Mouse (Mus musculus) CD4-positive, CD25-positive, alpha-beta regulatory T cell, adult 4 months (primary cell): Measurements from ENCODE around the gene Fiz1. TPM values are rescaled to one million over a fixed set of nuclear protein-coding genes. Genes with fewer than 3 reads are reported as not detected.

Experiments used
- ATAC-seq: one replicate; pipeline ENCODE4 v1.8.0; 2017
- polyA plus RNA-seq, 2 experiments: library from polyadenylated mRNA; unstranded; fragments of 100-300 nt; shearing (Covaris generic); gene quantifications; one replicate each; pipeline ENCODE4 v1.2.1; 2017

Gene Fiz1
- polyA plus RNA-seq, 2 experiments from 2014 or later = 9.5 to 12.0 TPM

DNA sequence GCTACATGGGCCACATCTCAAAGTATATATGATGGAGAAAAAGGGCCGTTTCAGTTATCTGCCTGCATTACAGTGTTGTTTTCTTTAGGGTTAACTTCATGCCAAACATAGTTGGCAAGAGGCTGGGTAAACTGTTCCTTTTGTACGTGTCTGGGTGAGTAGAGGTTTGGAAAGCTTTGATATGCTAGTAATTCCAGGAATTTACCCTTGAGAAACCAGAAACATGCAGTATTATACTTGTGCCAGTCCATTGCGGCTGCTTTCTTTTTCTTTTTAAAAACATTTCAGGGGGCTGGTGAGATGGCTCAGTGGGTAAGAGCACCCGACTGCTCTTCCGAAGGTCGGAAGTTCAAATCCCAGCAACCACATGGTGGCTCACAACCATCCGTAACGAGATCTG, 17.6 kb downstream of the Fiz1 start:
- no peak for ATAC-seq

DNA sequence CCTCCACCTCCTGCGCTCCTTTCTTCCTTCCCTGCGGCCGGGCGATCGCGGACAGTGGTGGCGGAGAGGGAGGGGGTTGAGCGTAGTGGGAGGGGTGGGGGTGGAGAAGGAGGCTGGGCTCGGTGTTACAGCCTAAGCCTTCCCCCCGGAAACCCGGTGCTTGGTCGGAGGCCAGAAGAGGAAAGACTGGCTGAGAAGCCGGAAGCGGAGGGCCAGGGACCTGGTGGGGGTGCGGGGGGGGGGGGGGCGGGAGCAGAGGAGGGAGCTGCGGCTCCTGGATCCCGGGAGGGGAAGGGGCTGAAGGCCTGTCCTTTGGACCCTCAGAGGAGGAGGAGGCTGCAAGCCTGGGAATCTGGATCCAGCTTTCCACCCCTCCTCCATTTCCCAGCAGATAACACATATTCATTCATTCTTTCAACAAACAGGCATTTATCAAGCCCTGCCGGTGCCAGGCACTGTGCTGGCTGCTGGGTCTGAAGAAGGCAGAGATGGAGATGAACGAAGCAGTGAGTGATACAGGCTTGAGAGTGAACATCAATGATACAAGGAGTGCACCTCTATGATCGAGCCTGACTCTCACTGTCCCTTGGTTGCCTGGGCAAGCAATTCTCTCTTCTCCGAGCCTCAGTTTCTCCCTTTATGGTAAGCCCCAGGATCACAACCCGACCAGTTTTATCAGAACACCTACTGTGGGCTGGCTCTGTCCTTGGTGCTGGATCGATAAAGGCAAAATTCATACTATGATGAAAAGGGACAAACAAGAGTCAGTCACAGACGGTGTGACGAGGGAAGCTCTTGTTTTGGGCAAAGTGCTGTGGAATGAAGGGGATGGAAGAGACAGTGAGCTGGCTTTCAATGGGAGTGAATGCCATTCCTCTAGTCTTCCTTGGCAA, 18.2 kb downstream of the Fiz1 start, which contains the start of gene Zfp579:
Gene Zfp579 (minus strand): TSS at position 156 of the 893 bp plus-strand sequence.
- ATAC-seq = peak; percentile 80

DNA sequence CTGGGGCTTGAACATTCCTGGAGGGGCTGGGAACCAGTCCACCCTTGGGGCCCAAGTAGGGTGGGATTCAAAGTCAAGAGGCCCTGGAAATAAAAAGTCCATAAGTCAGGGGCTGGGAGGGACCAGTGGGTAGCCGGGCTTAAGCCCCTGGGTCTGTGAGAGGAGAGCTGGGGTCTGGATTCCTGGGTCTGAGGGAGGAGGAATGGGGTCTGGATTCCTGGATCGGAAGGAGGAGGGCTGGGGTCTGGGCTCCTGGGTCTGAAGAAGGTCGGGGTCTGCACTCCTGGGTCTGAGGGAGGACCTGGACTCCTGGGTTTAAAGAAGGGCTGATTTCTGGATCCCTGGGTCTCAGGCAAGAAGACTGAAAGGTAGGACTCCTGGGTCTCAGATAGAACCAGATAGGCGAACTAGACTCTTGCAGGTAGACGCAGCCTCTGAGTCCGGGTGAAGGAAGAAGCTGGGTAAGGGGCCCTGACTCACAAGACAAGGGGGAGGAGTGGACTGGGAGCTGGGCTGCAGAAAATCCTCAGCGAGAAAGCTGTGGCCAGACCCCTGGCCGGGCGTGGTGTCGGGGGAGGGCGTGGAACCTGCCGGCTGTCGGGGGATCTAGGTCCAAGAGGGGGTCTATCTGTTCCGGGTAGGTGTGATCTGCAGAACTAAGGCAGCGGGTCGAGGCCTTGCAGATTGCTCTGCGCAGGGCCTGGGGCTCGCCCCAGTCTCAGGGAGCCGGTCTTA, 19.1 kb downstream of the Fiz1 start:
- ATAC-seq = peak; percentile 8

DNA sequence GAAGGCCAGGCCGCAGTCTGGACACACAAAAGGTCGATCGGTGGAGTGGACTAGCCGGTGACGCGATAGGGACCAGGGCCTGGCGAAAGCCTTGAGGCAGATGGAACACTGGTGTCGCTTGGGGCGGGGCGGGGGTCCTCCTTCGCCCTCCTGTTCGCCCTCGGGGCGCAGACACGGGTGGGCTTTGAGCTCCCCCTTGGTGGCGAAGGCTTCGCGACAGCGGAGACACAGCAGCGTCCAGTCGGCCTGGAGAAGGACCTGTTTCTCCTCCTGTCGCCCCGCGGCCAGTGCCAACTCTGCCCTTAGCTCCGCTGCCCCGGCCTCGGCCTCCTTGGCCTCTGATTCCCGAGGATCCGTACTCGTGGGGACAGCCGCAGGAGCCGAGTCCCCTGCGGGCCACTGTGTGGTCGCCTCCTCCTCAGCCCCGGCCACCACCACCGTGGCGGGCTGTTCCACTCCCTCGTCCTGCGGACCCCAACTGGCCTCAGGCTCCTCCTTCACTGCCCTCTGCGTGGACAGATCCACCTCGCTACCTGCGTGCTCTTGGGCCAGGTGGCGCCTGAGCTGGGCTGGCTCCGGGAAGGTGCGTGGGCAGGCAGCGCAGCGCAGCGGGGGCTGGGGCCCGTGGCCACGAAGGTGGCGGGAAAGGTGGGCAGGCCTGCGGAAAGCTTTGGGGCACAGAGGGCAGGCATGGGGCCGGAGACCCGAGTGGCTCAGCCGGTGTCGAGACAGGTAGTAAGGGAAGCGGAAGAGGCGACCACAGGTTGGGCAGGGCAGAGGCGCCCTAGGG, 20.3 kb downstream of the Fiz1 start:
- no peak for ATAC-seq

DNA sequence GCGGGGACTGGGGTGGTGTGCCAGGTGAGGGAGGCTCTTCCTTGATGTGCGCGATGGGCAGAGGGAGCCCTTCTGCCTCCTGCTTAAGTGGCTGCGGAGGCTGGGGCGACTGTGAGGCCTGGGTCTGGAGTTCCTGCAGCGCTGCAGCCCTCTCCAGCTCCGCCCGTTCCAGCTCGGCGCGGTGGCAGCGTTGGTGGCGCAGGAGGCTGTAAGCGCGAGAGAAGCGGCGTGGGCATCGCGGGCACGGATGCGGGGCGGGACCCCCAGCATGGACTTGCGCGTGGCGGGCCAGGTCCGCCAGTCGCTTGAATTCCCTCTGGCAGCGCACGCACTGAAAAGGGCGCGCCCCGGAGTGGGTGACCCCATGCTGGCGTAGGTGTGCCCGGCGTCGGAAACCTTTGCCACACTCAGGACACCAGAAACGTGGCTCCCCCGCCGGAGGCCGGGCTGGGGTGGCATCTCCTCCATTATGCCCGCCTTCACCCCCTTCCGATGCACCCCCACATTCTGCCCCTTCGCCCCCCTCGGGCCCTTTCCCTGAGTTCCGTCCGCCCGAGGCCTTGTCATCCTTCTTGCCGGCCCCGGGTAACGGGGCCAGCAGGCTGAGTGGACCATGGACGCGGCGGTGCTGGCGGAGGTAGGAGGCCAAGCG, 21.0 kb downstream of the Fiz1 start:
- ATAC-seq = no peak

DNA sequence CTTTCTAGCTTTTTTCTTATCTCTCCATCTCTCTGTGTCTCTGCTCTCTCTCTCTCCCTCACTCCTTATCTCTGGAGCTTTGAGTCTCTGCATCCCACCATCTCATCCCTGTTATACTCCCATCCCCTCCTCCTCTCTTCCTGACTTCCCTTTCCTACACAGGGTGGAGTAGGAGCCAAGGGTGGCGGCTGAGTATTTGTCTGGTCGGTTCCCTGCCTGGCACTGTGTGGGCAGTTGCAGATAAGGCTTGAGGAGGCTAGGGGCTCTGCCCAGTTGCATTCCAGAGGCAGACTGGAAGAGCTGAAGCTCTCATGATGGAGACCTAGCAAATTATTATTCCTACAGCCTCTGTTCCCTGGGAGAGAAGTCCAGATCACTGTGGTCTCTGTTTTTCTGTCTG, 26.2 kb downstream of the Fiz1 start:
- ATAC-seq = no peak

DNA sequence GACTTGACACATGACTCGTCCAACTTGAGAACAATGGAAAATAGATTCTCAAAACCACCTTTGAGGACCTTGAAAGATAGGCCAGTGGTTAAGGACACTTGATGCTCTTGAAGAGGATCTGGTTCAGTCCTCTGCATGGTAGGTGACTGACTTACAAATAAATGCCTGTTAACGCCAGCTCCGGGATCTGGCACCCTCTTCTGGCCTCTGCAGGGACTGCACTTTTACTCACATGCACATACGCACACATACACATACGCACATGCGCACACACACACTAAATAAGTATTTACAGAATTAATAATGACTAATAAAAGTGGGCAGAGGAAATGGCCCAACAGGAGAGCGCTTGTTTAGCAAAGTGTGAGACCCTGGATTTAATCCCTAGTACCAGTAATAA, 37.7 kb downstream of the Fiz1 start:
- no peak for ATAC-seq

DNA sequence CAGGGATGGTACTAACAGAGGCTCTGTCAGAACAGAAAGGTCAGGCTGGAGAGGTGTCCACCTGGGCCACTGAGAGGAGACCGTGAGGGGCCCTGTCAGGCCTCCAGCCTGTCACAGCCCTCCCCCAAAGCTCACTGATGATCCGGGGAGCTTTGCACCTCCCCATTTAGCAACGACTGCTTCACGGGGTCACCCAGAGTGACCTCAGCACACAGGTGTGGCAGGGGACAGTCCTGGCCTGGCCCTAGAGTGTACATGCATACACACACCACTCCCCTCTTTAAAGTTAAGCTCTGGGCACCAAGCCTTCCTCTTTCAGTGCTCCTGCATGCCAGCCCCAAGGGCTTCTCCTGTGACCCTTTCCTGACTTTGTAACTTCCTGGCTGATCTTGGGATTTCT, 39.0 kb downstream of the Fiz1 start:
- ATAC-seq = no peak

DNA sequence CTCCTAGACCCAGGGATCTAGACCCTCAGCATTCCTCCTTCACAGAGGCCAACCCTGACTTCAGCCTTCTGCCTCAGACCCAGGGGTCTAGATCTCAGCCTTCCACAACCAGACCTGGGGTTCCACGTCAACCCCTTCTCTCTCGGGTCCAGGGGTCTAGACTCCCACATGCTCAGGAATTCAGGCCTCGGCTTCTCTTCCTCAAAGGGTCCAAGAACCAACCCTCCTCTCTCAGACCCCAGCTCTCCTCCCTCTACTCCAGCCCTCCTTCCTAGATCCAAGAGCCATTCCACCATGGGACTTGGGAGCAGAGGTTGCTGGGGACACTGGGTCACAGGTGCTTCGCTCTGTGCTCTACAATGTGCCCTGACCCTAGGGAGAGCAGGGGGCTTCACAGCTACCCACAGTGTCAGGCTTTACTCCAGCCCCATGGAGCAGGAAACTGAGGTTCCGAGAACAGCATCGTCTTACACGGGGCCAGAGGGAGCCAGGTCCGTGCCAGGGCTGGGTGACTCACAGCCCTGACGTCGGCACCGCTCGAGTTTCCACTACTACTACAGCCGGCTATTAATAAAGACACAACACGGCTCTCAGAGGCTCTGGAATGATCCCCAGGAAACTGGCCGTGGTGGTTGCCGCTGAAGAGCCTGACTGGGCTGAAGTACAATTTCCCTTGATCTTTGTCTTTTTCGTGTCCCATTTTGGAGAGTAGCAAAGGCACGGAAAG, 42.0 kb downstream of the Fiz1 start:
- peak; percentile 26 for ATAC-seq

DNA sequence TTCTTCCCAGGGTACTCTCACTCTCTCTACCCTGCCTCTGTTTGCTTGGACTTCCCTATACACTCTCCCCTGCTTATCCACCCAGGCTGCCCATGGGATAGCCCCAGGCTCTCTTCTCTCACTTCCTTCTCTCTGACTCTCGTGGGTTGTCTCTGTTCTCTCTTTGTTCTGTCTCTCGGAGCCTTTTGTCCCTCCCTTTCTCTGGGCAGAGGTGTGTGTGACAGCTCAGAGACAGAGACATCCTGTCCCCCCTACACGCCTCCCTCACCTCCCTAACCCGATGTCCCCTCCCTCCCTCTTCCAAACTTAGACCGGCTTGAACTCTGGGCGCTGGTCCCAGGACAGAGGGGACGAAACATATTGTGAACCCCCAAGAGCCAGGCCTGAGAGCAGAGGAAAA, 42.8 kb downstream of the Fiz1 start:
- ATAC-seq = no peak

DNA sequence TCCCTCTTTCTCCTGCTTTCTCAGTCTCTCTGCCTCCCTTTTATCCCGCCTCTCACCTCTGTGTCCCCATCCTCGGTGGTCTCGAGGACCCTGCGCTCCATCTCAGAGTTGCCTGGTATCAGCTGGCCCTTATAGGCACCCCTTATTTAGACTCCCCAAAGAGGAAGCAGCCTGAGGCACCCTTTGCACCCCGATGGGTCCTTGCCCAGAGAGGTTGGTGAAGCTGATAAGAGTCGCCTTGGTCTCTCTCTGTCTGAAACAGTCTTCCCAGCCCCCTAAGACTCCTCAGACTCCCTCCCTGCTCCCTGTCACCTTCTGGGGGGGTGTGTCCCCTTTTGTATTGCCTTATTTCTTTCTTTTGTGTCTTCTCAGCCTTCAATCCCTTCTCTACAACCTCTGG, 43.4 kb downstream of the Fiz1 start, which contains the start of gene Sbk3:
Gene Sbk3 (minus strand): TSS at position 101 of the 400 bp plus-strand sequence.
- ATAC-seq = no peak

DNA sequence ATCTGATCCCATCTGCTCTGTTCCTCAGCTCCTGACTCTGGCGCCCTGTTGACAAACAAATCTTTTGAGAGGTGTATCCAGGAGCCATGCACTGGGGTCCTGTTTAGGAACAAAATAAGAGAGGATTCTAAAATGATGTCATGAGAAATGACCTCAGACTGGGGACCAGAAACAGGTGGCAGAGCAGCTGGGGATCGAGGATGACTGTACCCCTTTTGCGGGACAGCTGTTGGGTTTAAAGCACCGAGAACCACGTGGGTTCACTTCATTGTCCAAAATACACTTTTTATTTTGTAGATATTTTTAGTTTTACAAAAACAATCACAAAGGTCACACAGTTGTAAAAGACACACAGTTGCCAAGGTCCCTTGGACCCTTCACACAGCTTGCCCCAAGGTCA, 49.5 kb downstream of the Fiz1 start:
- no peak for ATAC-seq

DNA sequence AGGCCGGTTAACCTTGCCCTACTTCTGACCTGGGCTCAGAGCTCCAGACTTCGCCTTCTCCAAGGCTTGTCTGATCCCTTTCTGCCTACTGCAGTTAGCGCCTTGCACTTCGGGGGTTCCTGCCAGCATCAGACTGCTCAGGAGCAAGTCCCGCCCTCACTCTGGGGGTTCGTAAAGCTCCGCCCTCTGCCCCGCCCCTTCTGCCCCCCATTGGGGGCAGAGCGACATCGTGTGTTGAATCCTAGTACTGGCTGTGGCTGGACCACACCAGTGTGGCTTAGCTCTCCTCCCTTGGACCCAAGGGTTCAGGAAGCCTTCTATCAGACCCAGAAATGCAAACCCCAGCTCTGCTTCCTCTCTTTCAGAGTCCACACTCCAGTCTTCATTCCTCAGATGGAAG, 50.2 kb downstream of the Fiz1 start, which contains the start of gene Sbk2:
Gene Sbk2 (minus strand): TSS at position 135 of the 400 bp plus-strand sequence.
- ATAC-seq = peak; percentile 96

DNA sequence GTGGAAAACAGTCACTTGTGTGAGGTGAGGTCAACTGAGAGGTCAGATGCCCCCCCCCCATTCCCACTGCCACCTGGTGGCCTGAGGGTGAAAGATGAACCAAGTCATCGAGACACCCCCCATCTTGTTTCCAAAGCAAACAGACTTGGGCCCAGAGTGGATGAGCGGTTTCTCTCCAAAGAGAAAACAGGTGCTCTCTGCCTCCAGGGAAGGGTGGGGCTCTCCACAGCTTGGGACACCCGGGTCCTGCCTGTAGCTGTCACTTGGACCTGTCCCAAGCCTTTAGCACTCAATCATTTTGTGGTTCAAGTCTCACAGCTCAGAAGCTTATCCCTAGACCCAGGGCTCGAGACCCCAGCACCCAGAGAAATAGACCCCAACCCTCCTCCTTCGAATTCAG, 51.0 kb downstream of the Fiz1 start:
- no peak for ATAC-seq

DNA sequence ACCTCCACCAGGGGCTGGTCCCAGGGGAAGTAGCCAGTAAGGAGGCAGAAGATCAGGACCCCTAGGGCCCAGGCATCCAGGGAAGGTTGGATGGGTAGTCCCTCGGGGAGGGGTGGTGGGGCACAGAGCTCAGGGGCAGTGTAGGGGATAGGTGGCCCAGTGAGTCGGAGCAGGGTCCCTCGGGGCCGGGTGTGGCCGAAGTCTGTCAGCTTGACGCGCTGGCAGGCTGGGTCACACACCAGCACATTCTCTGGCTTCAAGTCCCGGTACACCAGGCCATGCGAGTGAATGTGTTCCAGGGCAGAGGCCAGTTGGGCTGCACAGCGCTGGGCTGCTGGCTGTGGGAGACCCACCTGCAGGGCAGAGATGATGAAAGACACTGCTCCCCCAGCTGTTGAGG, 57.1 kb downstream of the Fiz1 start:
- no peak for ATAC-seq

Other genes starting within 250 kb of the Fiz1 start
- not detected for gene Fam71e2, start 243.4 kb downstream of the Fiz1 start, polyA plus RNA-seq
- gene Il11, start 231.8 kb downstream of the Fiz1 start, polyA plus RNA-seq = under 1 TPM in 1 of 2 experiments, not detected in 1; 0.16 TPM
- not detected for gene Tmem190, start 231.8 kb downstream of the Fiz1 start, polyA plus RNA-seq
- gene Tmem238, start 225.0 kb downstream of the Fiz1 start, polyA plus RNA-seq = under 1 TPM in 1 of 2 experiments, not detected in 1; 0.86 TPM
- 100 to 1,000 TPM; 446 to 574 TPM for gene Rpl28, start 221.8 kb downstream of the Fiz1 start, polyA plus RNA-seq
- 10 to 100 TPM; 25.0 to 25.3 TPM for gene Ube2s, start 202.1 kb downstream of the Fiz1 start, polyA plus RNA-seq
- under 1 TPM in 1 of 2 experiments, not detected in 1; 0.11 TPM for gene Shisa7, start 170.0 kb downstream of the Fiz1 start, polyA plus RNA-seq
- gene Isoc2b, start 144.4 kb downstream of the Fiz1 start, polyA plus RNA-seq = 10 to 100 TPM; 29.1 to 47.3 TPM
- under 1 TPM; 0.35 to 0.47 TPM for gene Isoc2a, start 137.5 kb downstream of the Fiz1 start, polyA plus RNA-seq
- gene Gm36210, start 108.2 kb downstream of the Fiz1 start, polyA plus RNA-seq = not detected
- gene Zfp628, start 99.5 kb downstream of the Fiz1 start, polyA plus RNA-seq = 1 to 10 TPM in 1 of 2 experiments, under 1 TPM in 1; 0.99 to 1.5 TPM
- under 1 TPM in 1 of 2 experiments, not detected in 1; 0.61 TPM for gene Nat14, start 92.7 kb downstream of the Fiz1 start, polyA plus RNA-seq
- under 1 TPM in 1 of 2 experiments, not detected in 1; 0.12 TPM for gene Ssc5d, start 88.9 kb downstream of the Fiz1 start, polyA plus RNA-seq
- gene Sbk2, start 50.3 kb downstream of the Fiz1 start, polyA plus RNA-seq = not detected
- not detected for gene Sbk3, start 43.5 kb downstream of the Fiz1 start, polyA plus RNA-seq
- gene Zfp579, start 18.5 kb downstream of the Fiz1 start, polyA plus RNA-seq = 1 to 10 TPM; 3.6 to 6.4 TPM
- gene Zfp524, start 282 bp downstream of the Fiz1 start, polyA plus RNA-seq = 10 to 100 TPM; 44.1 to 45.4 TPM
- gene Gm44973, start 799 bp upstream of the Fiz1 start, polyA plus RNA-seq = 1 to 10 TPM; 7.9 to 8.9 TPM
- gene Zfp865, start 5.7 kb upstream of the Fiz1 start, polyA plus RNA-seq = 10 to 100 TPM in 1 of 2 experiments, 1 to 10 TPM in 1; 3.5 to 12.3 TPM
- gene Ccdc106, start 5.9 kb upstream of the Fiz1 start, polyA plus RNA-seq = under 1 TPM in 1 of 2 experiments, not detected in 1; 0.58 TPM
- not detected for gene 4632433K11Rik, start 19.4 kb upstream of the Fiz1 start, polyA plus RNA-seq
- gene Zfp784, start 23.7 kb upstream of the Fiz1 start, polyA plus RNA-seq = 1 to 10 TPM; 4.5 to 9.3 TPM
- under 1 TPM in 1 of 2 experiments, not detected in 1; 0.69 TPM for gene Zfp580, start 36.8 kb upstream of the Fiz1 start, polyA plus RNA-seq
- gene U2af2, start 47.4 kb upstream of the Fiz1 start, polyA plus RNA-seq = 10 to 100 TPM; 27.5 to 28.2 TPM
- gene Epn1, start 65.5 kb upstream of the Fiz1 start, polyA plus RNA-seq = 1 to 10 TPM; 4.0 to 7.2 TPM
- under 1 TPM in 1 of 2 experiments, not detected in 1; 0.51 TPM for gene Rfpl4, start 102.3 kb upstream of the Fiz1 start, polyA plus RNA-seq
- gene Rasl2-9, start 111.3 kb upstream of the Fiz1 start, polyA plus RNA-seq = under 1 TPM in 1 of 2 experiments, not detected in 1; 0.44 TPM
- gene Vmn1r55, start 135.0 kb upstream of the Fiz1 start, polyA plus RNA-seq = under 1 TPM in 1 of 2 experiments, not detected in 1; 0.08 TPM
- not detected for gene Vmn1r56, start 182.1 kb upstream of the Fiz1 start, polyA plus RNA-seq
- gene Vmn1r57, start 203.8 kb upstream of the Fiz1 start, polyA plus RNA-seq = not detected